Mouse (Mus musculus) left cerebral cortex, postnatal 10 days (tissue): ENCODE results near the gene Fblim1. TPM values are rescaled to one million over a fixed set of nuclear protein-coding genes. Genes with fewer than 3 reads are reported as not detected.
"Not testable (repeated sequence)": the region's sequence is repeated elsewhere in the genome, so short reads cannot be mapped to it uniquely, and the experiment has no call there.

Experiments
- DNase-seq, 2 experiments: peaks; one replicate each; pipeline ENCODE4 v3.0.0; 2021 to 2022; ENCODE audit warnings: low spot score in 2 of 2, mixed read lengths in 1 of 2; ENCODE audit errors: extremely low spot score in 1 of 2
- intact Hi-C: fragments of 180-260 bp; cut with DNase I; formaldehyde crosslinking; loops from one replicate; pipeline ENCODE4 v1.15.1; 2025
- total RNA-seq, 2 experiments: library from RNA; stranded (reverse); gene quantifications; 2 replicates each; pipeline ENCODE4 v1.2.3; 2021

The Fblim1 gene
- total RNA-seq, 2 experiments from 2014 or later, result 4.4 to 6.0 TPM

DNA sequence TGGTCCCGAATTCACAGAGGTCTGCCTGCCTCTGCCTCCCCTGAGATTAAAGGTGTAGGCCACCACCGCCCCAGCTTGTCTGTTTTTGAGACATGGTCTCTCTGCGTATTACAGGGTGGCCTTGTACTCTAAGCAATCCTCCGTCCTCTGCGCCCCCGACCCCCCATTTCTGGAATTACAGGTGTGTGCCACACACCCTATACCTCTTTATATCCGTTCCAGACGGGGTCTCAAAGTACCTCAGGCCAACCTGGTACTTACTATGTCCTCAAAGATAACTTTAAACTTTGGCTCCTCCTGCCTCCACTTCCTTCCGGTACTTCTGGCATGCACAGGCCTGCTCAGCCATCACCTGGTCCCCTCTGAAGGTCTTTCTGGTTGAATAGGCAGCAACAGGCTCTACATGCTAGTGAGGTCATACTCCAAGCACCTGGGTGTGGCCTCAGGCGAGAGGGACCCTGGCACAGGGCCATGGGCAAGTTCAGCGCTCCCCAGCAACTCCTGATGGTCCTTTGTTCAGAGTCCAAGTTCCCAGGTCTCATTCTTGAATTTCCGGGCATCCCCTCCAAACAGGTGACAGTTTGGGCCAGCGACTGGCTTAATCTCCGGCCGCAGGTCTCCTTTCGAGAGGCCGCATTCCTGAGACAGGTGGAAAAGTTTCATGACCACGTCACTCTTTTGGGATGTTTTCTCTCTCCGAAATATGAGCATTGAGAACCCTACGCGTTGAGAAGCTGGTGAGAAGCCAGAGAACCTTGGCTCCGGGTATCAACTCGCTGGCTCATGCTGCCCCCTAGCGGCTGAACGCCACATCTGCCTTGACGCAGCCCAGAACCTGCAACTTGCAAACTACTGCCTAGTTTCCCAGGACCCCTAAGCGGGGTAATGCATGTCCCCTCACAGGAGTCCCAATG lies 30.9 kb downstream of the Fblim1 start:
- DNase-seq, result peak; percentile 69 to 90
- intact Hi-C loops, result loop anchor here (2.0 to 5.0 kb wide), 2 partner anchors 168 to 188 kb away; no protein-coding TSS in a partner anchor

DNA sequence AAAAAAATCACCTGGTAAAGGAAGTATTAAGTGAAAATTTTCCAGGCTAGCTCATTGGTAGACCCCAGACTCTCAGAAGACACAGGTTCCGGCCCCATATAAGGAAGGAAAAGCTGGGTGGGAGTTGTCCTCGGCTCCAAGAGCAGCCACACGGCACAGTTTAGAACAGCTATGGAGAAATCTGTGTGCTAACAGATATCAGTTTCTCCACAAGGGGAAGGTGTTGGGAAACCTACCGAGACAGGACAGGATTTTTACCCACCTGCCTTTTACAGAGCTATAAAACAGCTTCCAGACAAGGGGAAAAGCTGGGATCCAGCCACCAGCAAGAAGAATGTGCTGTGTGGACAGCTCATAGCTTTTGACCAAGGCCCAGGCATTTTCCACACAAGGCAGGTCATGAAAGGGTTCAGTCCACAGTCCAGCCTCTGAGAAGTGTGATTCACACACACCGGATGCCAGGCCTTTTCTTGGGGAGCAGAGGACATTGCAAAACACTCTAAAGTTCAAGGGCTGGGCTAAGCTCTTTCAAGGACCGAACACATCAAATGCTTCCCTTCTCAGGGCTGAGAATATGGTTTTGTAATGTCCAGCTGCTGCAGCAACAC lies 32.4 kb downstream of the Fblim1 start:
- intact Hi-C loops, result no loop called here
- DNase-seq, result no peak

DNA sequence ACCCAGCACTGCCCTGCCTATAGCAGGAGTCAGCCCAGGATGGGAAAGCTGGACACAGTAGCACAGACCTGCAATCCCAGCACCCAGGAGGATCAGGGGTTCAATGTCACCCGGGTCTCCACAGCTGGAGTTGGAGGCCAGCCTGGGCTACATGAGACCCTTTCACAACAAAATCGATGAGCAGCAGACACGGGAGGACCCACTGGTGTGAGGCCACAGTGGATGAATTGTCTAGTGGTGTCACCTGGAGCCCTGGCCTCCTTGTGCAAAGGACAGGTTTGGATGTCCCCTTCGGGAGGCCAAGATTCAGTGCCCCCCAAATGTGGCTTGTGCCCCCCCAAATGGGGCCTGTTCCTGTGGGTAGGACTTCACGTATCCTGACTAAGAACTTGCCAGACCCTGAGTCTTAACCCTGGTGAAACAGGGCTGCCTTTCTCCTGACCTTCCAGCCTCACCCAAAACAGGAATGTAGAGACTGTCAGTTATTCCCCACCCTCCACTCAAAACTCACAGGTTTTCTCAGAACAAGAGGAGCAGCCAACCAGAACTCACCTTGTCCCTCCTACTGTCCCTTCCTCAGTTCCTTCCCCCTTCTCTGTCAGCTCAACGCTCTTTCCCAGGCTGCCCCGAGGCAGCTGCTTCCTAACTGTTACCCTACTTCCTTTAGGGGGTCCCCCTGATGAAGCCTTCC lies 33.1 kb downstream of the Fblim1 start:
- intact Hi-C loops, result no loop called here
- no peak for DNase-seq

DNA sequence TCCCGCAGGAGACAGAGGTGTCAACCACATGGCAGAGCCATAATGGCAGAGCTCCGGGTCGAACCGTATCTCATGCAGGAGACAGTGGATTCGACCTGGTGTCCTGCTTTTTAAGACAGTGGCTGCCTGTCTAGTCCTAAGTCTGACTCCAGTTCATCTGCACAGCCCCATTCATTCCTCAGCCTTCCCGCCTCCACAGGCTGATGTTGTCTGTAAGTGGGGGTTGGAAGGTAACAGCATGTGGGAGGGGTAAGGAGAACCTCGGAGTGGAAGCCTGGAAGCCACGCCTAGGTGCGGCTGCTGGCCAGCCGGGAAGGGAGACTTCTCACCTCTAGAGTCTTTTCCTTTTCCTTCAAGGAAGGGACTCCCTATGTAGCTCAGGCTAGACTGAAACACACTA lies 34.0 kb downstream of the Fblim1 start:
- DNase-seq, result no peak
- intact Hi-C loops, result no loop called here

DNA sequence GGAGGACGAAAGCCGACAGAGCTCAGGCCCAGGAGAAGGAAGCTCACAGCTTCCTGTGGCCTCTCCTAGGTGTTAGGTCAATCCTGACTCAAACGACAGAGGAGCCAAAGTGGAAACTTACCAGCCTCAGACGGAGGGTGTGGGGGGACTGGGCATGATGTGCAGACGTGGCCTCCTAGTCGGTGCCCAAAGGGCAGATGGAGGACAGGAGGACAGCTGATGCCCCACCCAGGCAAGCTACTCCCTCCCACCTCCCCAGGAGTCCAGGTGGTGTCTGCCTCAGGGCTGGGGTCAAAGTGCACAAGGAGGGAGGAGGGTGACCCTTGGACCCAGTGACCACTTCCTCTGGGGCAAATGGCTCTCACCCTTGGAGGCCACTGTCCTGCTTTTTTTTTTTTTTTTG lies 34.6 kb downstream of the Fblim1 start:
- intact Hi-C loops, result no loop called here
- DNase-seq, result no peak

DNA sequence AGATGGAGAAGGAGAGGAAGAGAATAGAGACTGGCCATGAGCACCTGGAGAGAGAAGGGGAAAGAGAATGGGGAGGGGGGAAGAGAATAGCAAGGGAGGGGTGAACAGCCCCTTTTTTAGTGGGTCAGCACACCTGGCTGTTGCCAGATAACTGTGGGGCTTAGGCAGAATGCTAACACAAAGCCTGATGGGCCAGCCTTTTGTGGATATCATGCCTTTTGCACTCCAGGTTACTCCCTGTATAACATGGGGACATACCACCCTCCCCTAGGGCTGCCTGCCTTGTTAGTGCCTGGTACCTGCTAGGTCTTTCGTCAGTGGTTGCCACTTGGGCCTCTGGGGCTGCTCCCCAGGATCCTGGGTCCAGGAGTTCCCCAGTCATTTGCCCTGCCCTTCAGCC lies 35.1 kb downstream of the Fblim1 start:
- intact Hi-C loops, result no loop called here
- no peak for DNase-seq

DNA sequence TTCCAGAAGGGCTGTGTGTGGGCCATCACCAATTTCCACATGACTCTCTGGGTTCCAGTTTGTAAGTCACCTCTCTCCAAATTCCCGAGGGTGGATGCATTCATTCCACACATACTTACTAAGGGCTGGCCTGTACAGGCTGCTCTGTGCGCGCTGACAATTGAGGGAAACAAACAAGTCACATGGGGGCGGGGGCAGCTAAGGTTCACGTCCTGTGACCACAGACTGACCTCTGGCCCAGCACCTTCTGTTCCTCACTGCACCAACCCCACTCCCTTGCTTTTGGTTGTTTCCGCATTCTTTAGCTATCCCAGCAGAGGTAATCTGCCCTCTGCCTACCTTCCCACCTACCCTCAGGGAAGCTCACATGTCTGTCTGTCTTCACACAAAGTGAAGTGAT lies 35.9 kb downstream of the Fblim1 start:
- intact Hi-C loops, result no loop called here

DNA sequence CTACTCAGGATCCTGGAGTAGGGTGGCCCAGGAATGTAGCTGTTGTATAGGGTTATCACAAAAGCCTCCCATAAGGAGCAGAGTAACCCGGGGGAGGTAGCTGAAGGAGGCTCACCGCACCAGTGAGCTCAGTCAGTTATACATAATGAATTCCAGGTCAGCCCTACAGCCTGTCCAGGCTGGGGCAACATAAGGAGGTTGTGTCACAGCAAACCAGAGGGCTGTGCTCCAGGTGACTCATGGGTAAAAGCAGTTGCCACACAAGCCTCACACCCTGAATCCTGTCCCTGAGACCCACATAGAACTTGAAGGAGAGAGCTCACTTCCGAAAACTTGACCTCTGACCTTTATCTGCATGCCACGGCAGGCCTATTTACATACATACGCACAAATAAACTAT lies 36.9 kb downstream of the Fblim1 start:
- DNase-seq, result no peak
- intact Hi-C loops, result no loop called here

More for the DNA sequence above, 35.9 kb downstream of the Fblim1 start:
- DNase-seq, result no peak

DNA sequence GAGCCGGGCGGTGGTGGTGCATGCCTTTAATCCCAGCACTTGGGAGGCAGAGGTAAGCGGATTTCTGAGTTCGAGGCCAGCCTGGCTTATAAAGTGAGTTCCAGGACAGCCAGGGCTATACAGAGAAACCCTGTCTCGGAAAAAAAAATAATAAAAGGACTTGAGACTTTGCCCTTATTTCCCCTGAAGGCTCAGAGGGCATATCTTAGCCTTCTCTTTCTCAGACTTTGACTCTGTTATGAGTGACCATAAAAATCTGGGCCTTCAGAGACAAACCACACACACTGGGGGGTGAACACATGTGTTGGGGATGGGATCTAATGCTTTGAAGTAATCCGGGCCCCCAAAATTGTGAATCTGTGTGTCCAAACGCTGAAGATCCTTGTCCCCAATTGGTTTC lies 38.7 kb downstream of the Fblim1 start:
- intact Hi-C loops, DNase-seq: not testable (repeated sequence)

DNA sequence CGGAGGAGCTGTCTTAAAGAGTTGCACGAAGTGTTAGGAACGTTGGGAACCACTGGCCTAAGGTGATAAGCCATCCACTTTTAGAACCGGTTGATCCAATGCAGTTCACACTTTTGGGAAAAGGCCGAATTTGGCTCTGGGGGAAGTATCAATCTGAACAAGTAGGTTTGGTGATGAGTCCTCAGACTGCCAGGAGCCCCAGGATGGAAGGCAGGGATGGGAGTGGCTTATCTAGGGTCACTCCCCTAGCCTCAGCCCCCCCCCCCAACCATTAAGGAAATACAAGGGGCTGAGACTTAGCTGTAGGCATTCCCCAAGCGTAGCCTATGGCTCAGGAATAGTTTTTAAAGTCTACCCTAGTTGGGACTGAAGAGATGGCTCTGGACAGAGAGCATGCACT lies 39.7 kb downstream of the Fblim1 start:
- no peak for DNase-seq
- intact Hi-C loops, result no loop called here

DNA sequence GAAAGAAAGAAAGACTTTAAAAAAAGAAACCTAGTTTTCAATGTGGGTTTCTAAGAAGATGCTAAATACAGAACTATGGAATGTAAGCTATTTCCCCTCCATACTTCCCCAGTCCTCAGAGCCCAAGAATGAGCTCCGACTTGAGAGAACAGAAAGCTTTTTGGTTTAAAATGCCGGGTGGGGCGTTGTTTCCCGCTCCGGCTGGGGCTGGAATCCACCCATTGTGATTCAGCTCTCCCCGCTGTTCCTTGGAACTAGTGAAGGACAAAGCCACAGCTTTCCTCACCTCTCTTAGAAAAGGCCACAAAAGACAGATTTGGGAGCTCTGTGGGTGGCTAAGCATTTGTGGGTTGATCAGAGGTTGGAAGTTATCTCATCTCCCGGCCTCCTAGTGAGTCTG lies 40.6 kb downstream of the Fblim1 start:
- peak in 1 of 2 experiments; percentile 60 for DNase-seq
- intact Hi-C loops, result no loop called here

DNA sequence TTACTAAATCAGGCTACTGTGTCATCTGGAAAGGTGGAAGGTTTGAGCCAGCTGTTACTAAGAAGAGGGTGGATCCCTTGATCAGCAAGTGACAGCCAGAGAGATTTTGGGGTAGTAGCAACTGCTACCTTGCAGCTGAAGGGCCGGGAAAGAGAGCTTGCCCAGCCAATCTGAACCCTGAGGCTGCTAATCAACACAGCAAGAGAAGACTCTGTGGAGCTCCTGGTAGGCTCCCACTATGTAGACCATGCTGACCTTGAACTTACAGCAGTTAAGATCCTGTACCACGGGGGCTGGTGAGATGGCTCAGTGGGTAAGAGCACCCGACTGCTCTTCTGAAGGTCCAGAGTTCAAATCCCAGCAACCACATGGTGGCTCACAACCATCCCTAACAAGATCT lies 41.2 kb downstream of the Fblim1 start:
- no peak for DNase-seq
- intact Hi-C loops, result loop anchor here (5.0 kb wide), 1 partner anchor 137 kb away; no protein-coding TSS in a partner anchor

DNA sequence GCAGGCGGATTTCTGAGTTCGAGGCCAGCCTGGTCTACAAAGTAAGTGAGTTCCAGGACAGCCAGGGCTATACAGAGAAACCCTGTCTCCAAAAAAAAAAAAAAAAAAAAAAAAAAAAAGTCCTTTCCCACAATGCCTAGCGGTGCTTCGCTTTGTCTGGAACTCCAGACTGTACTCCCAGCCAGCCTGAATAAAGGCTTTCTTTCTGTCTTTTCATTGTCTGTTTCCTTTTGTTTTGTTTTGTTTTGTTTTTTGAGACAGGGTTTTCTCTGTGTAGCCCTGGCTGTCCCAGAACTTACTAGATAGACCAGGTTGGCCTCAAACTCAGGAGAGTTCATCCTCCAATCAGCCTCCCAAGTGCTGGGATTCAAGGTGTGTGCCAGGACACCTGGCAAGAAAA lies 41.7 kb downstream of the Fblim1 start:
- DNase-seq, result no peak
- intact Hi-C loops, result loop anchor here (5.0 kb wide), 1 partner anchor 137 kb away; no protein-coding TSS in a partner anchor

DNA sequence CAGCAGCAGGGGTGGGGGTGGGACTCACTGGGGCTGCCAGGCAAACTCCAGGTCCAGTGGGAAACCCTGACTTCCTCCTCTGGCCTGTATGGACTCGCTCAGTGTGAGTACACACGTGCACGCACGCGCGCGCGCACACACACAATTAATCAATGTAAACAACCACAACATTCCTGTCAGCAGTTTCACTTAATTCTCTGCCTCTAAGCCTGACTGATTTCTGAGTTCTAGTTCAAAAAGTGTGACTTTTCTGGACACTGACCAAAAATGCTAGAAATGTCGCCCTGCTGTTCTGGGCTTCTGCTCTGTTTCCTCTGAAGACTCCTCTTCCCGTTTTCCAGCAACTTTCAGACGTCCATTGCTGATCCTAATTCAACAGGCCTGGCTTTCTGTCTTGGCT lies 43.6 kb downstream of the Fblim1 start:
- no peak for DNase-seq
- intact Hi-C loops, result loop anchor here (5.0 kb wide), 1 partner anchor 135 kb away; no protein-coding TSS in a partner anchor

DNA sequence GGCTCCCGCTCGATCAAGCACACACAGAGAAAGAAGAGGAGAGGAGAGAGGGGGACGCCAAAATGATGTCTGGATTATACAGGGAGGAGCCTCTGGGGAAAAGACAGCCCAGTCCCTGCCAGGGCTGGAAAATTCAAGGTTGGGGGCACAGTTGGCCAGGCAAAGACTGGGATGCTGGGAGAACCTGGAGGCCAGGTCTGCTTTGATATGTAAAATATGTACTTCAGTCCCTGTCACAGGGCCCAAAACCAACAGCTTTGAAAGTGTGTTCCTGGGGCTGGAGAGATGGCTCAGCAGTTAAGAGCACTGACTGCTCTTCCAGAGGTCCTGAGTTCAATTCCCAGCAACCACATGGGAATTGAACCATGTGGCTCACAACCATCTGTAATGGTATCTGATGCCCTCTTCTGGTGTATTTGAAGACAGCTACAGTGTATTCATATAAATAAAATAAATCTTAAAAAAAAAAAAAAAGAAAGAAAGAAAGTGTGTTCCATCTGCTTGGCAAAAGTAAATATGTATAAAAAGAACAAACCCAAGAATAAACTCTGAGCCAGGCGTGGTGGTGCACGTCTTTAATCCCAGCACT lies 44.5 kb downstream of the Fblim1 start:
- DNase-seq, result not testable (repeated sequence)
- intact Hi-C loops, result loop anchor here (5.0 kb wide), 1 partner anchor 134 kb away; no protein-coding TSS in a partner anchor

DNA sequence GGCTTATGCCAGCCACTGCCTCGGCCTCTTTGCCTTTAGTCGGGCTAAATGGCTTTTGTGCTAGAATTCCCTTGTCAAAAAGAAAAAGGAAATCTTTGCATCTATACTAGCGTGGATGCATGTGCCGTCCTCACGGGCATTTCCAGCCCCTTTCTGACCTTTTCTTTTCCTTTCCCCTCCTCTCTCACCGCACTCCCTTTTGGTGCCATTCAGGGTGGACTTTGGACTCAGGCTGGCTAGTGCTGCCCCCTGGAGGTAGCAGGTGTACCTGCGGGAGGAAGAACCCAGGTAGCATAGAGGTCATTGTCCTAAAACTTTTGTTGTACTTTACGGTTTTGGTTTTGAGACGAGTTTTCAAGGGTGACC lies 46.0 kb downstream of the Fblim1 start:
- DNase-seq, result peak; percentile 72 to 84
- intact Hi-C loops, result loop anchor here (5.0 kb wide), 1 partner anchor 133 kb away; no protein-coding TSS in a partner anchor

DNA sequence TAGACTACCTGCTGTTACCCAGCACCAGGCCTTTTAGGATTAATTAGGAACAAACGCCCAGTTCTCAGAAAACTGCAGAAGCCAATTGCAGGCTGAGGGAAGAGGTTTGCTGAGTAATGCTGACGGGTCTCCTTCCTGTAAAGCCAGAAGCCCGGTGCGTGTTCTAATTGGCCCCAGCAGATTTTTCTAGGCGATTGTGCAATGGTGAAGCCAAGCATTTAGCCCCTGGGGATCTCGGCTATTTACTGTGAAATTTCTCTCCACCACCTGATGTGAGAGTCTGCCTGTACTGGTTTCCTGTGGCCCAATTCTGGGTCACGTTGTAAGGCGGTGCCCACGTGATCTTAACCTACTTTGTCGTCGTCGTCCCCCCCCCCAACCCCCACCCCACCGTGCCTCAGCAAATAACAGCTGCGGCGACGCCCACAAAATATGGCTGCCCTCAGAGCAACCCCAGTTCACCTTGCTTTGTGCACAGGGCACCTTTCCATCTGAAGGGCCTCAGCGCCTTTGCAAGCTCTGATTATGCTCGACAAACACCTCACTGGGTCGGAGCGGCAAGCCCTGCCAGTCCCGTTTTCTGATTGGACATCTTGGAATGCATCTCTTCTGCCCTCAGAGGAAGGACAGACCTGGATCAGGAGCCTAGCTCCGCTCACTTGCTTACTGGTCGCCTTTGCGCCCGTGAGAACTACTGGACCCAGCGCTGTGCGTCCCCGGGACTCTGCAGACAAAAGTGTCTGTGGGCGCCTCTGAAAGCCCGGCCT lies 46.6 kb downstream of the Fblim1 start:
- intact Hi-C loops, result no loop called here

DNA sequence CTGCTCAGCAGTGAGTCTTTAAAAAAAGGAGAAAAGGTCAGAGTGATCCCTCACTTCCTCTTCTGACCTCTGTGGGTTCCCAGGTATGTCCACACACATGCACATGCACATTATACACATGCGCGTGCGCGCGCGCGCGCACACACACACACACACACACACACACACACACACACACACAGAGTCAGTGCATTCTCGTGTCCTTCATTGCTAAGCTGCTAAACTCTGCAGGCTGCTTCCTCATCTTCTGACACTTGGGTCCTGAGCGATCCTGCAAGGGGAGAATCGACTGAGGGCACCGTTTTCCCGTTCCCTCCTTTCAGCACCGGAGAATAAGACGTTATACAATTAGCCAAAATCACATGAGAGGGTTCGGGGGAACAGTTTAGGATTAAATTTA lies 47.2 kb downstream of the Fblim1 start:
- no peak for DNase-seq
- intact Hi-C loops, result no loop called here

More for the DNA sequence above, 46.6 kb downstream of the Fblim1 start:
- DNase-seq, result peak; percentile 47 to 85
